In genomic region chr1:135731897-135732684, GRCm38 (mm10) we compare ENCODE assay signal across 8 mouse cellular contexts. TPM values are rescaled to one million over a fixed set of nuclear protein-coding genes. Genes with fewer than 3 reads are reported as not detected.
DNase-seq lines count a peak whose midpoint lies in the region; ATAC-seq and TF ChIP-seq lines count a peak whose summit lies in the region.

No protein-coding gene starts in this region.

- no peaks in the 10 kb centered on the region for H3K9me3 ChIP-seq in heart, embryonic 12.5 days (replicated peaks)
- no peaks in the 10 kb centered on the region for H3K9me3 ChIP-seq in embryonic facial prominence, embryonic 15.5 days (replicated peaks)
- H3K9me3 ChIP-seq in kidney, postnatal 0 days (replicated peaks; ENCODE audit: low read length): no peaks in the 10 kb centered on the region

- no peak for DNase-seq in heart, postnatal 25 days (ENCODE audit: low spot score)
- peak; percentile 93 for DNase-seq in kidney, postnatal 0 days (ENCODE audit: low spot score)
- DNase-seq in natural killer cell, adult 2 months (ENCODE audit: low spot score in 2 of 2): no peak
- DNase-seq in right cerebral cortex, postnatal 36 days (ENCODE audit: low spot score in 2 of 2): no peak
- no peak for DNase-seq in cerebellum, postnatal 36 days

- H3K27ac ChIP-seq in heart, embryonic 12.5 days (ENCODE audit: poor library complexity, severe bottlenecking): peak overlapping the region; percentile 96
- H3K27ac ChIP-seq in embryonic facial prominence, embryonic 15.5 days (replicated peaks): peak overlapping the region; percentile 97
- H3K27ac ChIP-seq in kidney, postnatal 0 days: peak overlapping the region; percentile 91

- TF ChIP-seq POLR2A in myocyte (IDR thresholded peaks at IDR 0.05; ENCODE audit: insufficient read length, low read depth): peak; percentile 39

- H3K9ac ChIP-seq in heart, embryonic 12.5 days: peak overlapping the region; percentile 92
- H3K9ac ChIP-seq in embryonic facial prominence, embryonic 15.5 days: 0 out of 2 replicates have a peak overlapping the region, but pooled peaks have one; percentile 26
- H3K9ac ChIP-seq in kidney, postnatal 0 days (ENCODE audit: low read depth, low read length): 0 out of 2 replicates have a peak overlapping the region, but pooled peaks have one; percentile 42

- H3K4me2 ChIP-seq in heart, embryonic 12.5 days: peak overlapping the region; percentile 75
- peak overlapping the region; percentile 66 for H3K4me2 ChIP-seq in embryonic facial prominence, embryonic 15.5 days (replicated peaks)
- H3K4me2 ChIP-seq in kidney, postnatal 0 days (ENCODE audit: low read length): peak overlapping the region; percentile 84
- peak overlapping the region; percentile 92 for H3K4me2 ChIP-seq in myocyte (ENCODE audit: low read depth)

- no peaks in the 10 kb centered on the region for H3K27me3 ChIP-seq in heart, embryonic 12.5 days (replicated peaks)
- no peaks in the 10 kb centered on the region for H3K27me3 ChIP-seq in embryonic facial prominence, embryonic 15.5 days
- H3K27me3 ChIP-seq in kidney, postnatal 0 days (ENCODE audit: insufficient read depth, low read length): no peaks in the 10 kb centered on the region
- H3K27me3 ChIP-seq in myocyte (ENCODE audit: control insufficient read depth, insufficient read depth, insufficient read length): no peaks in the 10 kb centered on the region

- intact Hi-C loops in heart, postnatal 25 days (cut with DNase I): no loop called here

- TF ChIP-seq CTCF in kidney, postnatal 0 days (IDR thresholded peaks at IDR 0.05; ENCODE audit: low read depth): no peak

- peak; percentile 71 for ATAC-seq in heart, embryonic 12.5 days (ENCODE audit: insufficient number of reproducible peaks, low FRiP score)
- ATAC-seq in embryonic facial prominence, embryonic 15.5 days (ENCODE audit: insufficient number of reproducible peaks, low FRiP score, low TSS enrichment, low read depth): peak; percentile 86
- peak; percentile 65 for ATAC-seq in kidney, postnatal 0 days (replicated peaks; ENCODE audit: low FRiP score, low read depth)

- H3K36me3 ChIP-seq in heart, embryonic 12.5 days: peaks cover 11% of the 10 kb centered on the region
- no peaks in the 10 kb centered on the region for H3K36me3 ChIP-seq in embryonic facial prominence, embryonic 15.5 days
- H3K36me3 ChIP-seq in kidney, postnatal 0 days (ENCODE audit: insufficient read depth, low read length): no peaks in the 10 kb centered on the region
- H3K36me3 ChIP-seq in myocyte (ENCODE audit: control insufficient read depth, insufficient read depth): no peaks in the 10 kb centered on the region

- WGBS in heart, embryonic 12.5 days: 26% methylated on average over 11 of the region's 11 CpGs
- 6% methylated on average over 11 of the region's 11 CpGs for WGBS in embryonic facial prominence, embryonic 15.5 days
- WGBS in kidney, postnatal 0 days: 20% methylated on average over 11 of the region's 11 CpGs

- peaks cover 84% of the 10 kb centered on the region for H3K4me1 ChIP-seq in heart, embryonic 12.5 days (replicated peaks)
- peaks cover 72% of the 10 kb centered on the region for H3K4me1 ChIP-seq in embryonic facial prominence, embryonic 15.5 days
- peaks cover 53% of the 10 kb centered on the region for H3K4me1 ChIP-seq in kidney, postnatal 0 days (replicated peaks; ENCODE audit: insufficient read depth, low read length)

- peak overlapping the region; percentile 65 for H3K4me3 ChIP-seq in heart, embryonic 12.5 days
- peak overlapping the region; percentile 14 for H3K4me3 ChIP-seq in embryonic facial prominence, embryonic 15.5 days (replicated peaks)
- peak overlapping the region; percentile 68; the same call in 1 of the 2 replicates for H3K4me3 ChIP-seq in kidney, postnatal 0 days (replicated peaks; ENCODE audit: low read depth, low read length)
- peak overlapping the region; percentile 73 for H3K4me3 ChIP-seq in myocyte

- peaks cover 79% of the 10 kb centered on the region for H3K79me2 ChIP-seq in myocyte (ENCODE audit: control insufficient read depth, insufficient read depth)

- no peak overlapping the region for H3ac ChIP-seq in myocyte (ENCODE audit: control insufficient read depth, insufficient read length)

TF ChIP-seq in myocyte, 11 proteins besides CTCF, POLR2A, EP300 and RAD21:
- TF ChIP-seq CEBPB (IDR thresholded peaks at IDR 0.05; ENCODE audit: insufficient read depth, poor library complexity, severe bottlenecking) (0 out of 2 replicates have a peak, but pooled peaks have one; percentile 18), SRF (IDR thresholded peaks at IDR 0.05; ENCODE audit: control insufficient read depth, insufficient read length, low read depth) (peak; percentile 98), TCF3 (IDR thresholded peaks at IDR 0.05; ENCODE audit: insufficient read length, low read depth) (no peak), MYOD1 (IDR thresholded peaks at IDR 0.05; ENCODE audit: control insufficient read depth in 1 of 3, insufficient read length in 2 of 3, low read depth in 2 of 3) (peak in 2 of 3 experiments; percentile 49 to 51)

RNA-seq across cellular contexts. Expression of gene Csrp1, which starts 12.2 kb away (rescaled TPM):
- 266 and 270 TPM in 2 replicates for polyA plus RNA-seq in heart, embryonic 12.5 days (2016; fragmentation: Nextera tagmentation; extraction: Ambion mirVana)
- total RNA-seq in heart, postnatal 25 days (2021): 10 to 100 TPM; 48.0 to 56.7 TPM
- 118 and 128 TPM in 2 replicates for polyA plus RNA-seq in embryonic facial prominence, embryonic 15.5 days (2015; fragmentation: Nextera tagmentation; extraction: Ambion mirVana)
- 189 and 190 TPM in 2 replicates for polyA plus RNA-seq in kidney, postnatal 0 days (2015; fragmentation: Nextera tagmentation; extraction: Ambion mirVana)
- 219 TPM for polyA plus RNA-seq in myocyte (2012; fragmentation: generic; extraction: Trizol)

RNA-seq across cellular contexts. Expression of gene Phlda3, which starts 33.8 kb away (rescaled TPM):
- 73.0 and 74.1 TPM in 2 replicates for polyA plus RNA-seq in heart, embryonic 12.5 days (2016; fragmentation: Nextera tagmentation; extraction: Ambion mirVana)
- 10 to 100 TPM; 12.9 to 14.6 TPM for total RNA-seq in heart, postnatal 25 days (2021)
- 113 and 119 TPM in 2 replicates for polyA plus RNA-seq in embryonic facial prominence, embryonic 15.5 days (2015; fragmentation: Nextera tagmentation; extraction: Ambion mirVana)
- polyA plus RNA-seq in kidney, postnatal 0 days (2015; fragmentation: Nextera tagmentation; extraction: Ambion mirVana): 76.4 and 78.4 TPM in 2 replicates
- 317 TPM for polyA plus RNA-seq in myocyte (2012; fragmentation: generic; extraction: Trizol)

RNA-seq across cellular contexts. Expression of gene Tnni1, which starts 47.1 kb away (rescaled TPM):
- polyA plus RNA-seq in heart, embryonic 12.5 days (2016; fragmentation: Nextera tagmentation; extraction: Ambion mirVana): 3,113 and 3,172 TPM in 2 replicates
- 1 to 10 TPM; 2.0 to 2.3 TPM for total RNA-seq in heart, postnatal 25 days (2021)
- polyA plus RNA-seq in embryonic facial prominence, embryonic 15.5 days (2015; fragmentation: Nextera tagmentation; extraction: Ambion mirVana): 297 and 410 TPM in 2 replicates
- 7.9 and 8.9 TPM in 2 replicates for polyA plus RNA-seq in kidney, postnatal 0 days (2015; fragmentation: Nextera tagmentation; extraction: Ambion mirVana)
- polyA plus RNA-seq in myocyte (2012; fragmentation: generic; extraction: Trizol): 3,569 TPM

Comparison
In these comparisons a context has a peak if more than half of its experiments do, and no peak if none do; other contexts are left out.
1. H3K4me3 ChIP-seq: peak in every context shown above with its lines; median percentile 73 in myocyte; 68 in kidney, postnatal 0 days; 65 in heart, embryonic 12.5 days; 14 in embryonic facial prominence, embryonic 15.5 days.
2. H3K9ac ChIP-seq: peak in every context shown above with its lines; median percentile 92 in heart, embryonic 12.5 days; 42 in kidney, postnatal 0 days; 26 in embryonic facial prominence, embryonic 15.5 days.
3. RNA of gene Tnni1, which starts 47.1 kb away (polyA plus RNA-seq): 3,569 TPM in myocyte (single experiment), 3,113 to 3,172 TPM in heart, embryonic 12.5 days and 297 to 410 TPM in embryonic facial prominence, embryonic 15.5 days; 7.9 to 8.9 TPM in kidney, postnatal 0 days; every median in the first group is over 10 times any median in the second.
4. Peak in every context shown above with its lines, with median percentiles within 50 percentile points of each other: ATAC-seq, H3K27ac ChIP-seq and H3K4me2 ChIP-seq.